Mouse (Mus musculus) limb, embryonic 12.5 days (tissue): ENCODE data around the gene Bcr. TPM values are rescaled to one million over a fixed set of nuclear protein-coding genes. Genes with fewer than 3 reads are reported as not detected.

ENCODE experiments used
- ATAC-seq: fragments of 200-750 bp; cut with Nextera tagmentation; 2 replicates; pipeline ENCODE4 v1.8.0; 2017; ENCODE audit warnings: low read depth, moderate TSS enrichment; ENCODE audit not compliant: insufficient number of reproducible peaks, insufficient read depth, low FRiP score, low TSS enrichment
- H3K27ac ChIP-seq: fragments of 300-500 bp; sonication (generic); 2 replicates; pipeline ENCODE4 v1.5.1; 2016; ENCODE audit warnings: mild to moderate bottlenecking, moderate library complexity
- H3K27me3 ChIP-seq: fragments of 300-500 bp; sonication (generic); 2 replicates; pipeline ENCODE4 v1.6.1; 2016; ENCODE audit warnings: mild to moderate bottlenecking, moderate library complexity
- H3K36me3 ChIP-seq: fragments of 300-500 bp; sonication (generic); 2 replicates; pipeline ENCODE4 v1.6.1; 2016; ENCODE audit warnings: mild to moderate bottlenecking, moderate library complexity
- H3K4me1 ChIP-seq: fragments of 300-500 bp; sonication (generic); replicated peaks from 2 replicates; pipeline ENCODE4 v1.6.1; 2016
- H3K4me2 ChIP-seq: fragments of 300-500 bp; sonication (generic); 2 replicates; pipeline ENCODE4 v1.6.1; 2016; ENCODE audit warnings: mild to moderate bottlenecking, moderate library complexity
- H3K4me3 ChIP-seq: fragments of 300-500 bp; sonication (generic); replicated peaks from 2 replicates; pipeline ENCODE4 v1.5.1; 2016; ENCODE audit warnings: mild to moderate bottlenecking
- H3K9ac ChIP-seq: fragments of 300-500 bp; sonication (generic); replicated peaks from 2 replicates; pipeline ENCODE4 v1.6.1; 2016; ENCODE audit warnings: mild to moderate bottlenecking, moderate library complexity
- H3K9me3 ChIP-seq: fragments of 300-500 bp; sonication (generic); 2 replicates; pipeline ENCODE4 v1.6.1; 2016; ENCODE audit warnings: mild to moderate bottlenecking, moderate library complexity
- WGBS: fragments of 180-500 bp; shearing (Covaris S2); methylation state at CpG from one replicate; pipeline ENCODE4 v1.1.7; 2016; 5-methylcytosine and 5-hydroxymethylcytosine counted together
- polyA plus RNA-seq: library from polyadenylated mRNA; unstranded; fragments of >200 nt; fragmentation: Nextera tagmentation; extraction: Ambion mirVana; gene quantifications from 2 replicates; pipeline ENCODE4 v1.2.1, GENCODE M21; 2016

Gene Bcr
- polyA plus RNA-seq, 1 experiment from 2014 or later: 9.9 TPM

DNA sequence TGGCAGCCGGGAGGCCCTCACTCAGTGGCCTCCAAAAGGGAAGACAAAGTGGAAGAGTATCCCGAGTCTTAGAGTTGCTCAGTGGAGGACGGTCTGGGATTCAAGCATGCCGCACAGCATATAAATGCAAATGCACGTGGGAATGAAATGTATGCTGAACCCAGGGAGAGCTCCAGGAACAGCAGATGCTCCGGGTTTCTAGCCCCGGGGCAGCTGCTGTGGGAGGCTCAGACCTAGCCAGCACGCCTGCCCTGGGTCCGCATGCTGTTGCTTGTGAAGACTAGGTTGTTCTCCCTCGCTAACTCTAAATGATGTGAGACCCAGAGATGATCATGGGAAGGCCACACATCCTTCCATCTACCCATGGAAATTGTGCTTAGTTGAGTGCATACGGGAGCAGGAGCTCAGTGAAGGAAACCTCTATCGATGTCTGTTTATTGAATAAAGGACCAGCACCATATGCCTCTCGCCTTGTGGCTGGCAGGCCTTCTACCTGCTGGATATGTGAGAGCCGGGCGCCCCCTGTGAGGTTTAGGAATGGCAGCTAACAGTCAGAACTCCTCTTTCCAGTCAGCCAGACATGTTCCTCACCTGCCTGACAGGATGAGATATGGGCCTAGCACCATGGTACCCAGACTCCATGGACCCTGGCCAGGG, 74.6 kb downstream of the Bcr start:
- 88% methylated on average over 15 of the region's 15 CpGs for WGBS
- H3K9me3 ChIP-seq: no peaks in the 10 kb centered on the region
- no peak overlapping the region for H3K4me3 ChIP-seq
- H3K4me1 ChIP-seq: no peaks in the 10 kb centered on the region
- H3K27me3 ChIP-seq: no peaks in the 10 kb centered on the region
- no peak overlapping the region for H3K4me2 ChIP-seq
- H3K27ac ChIP-seq: no peak overlapping the region
- ATAC-seq: no peak
- H3K9ac ChIP-seq: no peak overlapping the region
- peaks cover 92% of the 10 kb centered on the region for H3K36me3 ChIP-seq

DNA sequence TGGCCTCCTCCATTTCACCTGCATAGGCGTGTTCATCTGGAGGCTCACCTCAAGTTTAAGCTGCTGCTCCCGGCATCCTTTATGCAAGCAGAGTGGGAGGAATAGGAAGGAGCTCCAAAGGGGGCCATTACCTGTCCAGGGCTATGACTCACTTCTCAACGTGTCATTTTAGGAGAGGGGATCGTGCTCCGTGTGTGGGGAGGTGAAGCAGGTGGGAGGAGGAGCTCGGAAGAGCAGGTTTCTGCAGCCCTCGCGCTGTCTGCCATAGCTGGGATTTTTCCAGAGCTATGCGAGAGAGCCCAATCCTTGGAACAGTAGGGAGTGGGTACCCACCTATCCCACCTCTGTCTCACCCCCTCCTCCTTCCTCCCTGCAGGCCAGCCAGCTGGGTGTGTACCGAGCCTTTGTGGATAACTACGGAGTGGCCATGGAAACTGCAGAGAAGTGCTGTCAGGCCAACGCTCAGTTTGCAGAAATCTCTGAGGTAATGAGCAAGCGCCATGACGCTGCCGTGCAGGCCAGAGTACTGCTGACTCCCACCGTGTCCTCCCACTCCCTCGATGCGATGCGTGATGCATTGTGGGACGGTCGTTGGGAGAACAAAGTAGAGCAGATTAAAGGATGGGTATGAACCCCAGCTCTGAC, 75.2 kb downstream of the Bcr start:
- ATAC-seq: no peak
- Histone ChIP-seq H3K27ac (no peak overlapping the region), H3K4me3 (no peak overlapping the region), H3K36me3 (peaks cover 98% of the 10 kb centered on the region), H3K27me3 (no peaks in the 10 kb centered on the region), H3K4me2 (no peak overlapping the region), H3K9ac (no peak overlapping the region), H3K4me1 (no peaks in the 10 kb centered on the region), H3K9me3 (no peaks in the 10 kb centered on the region)
- WGBS: 90% methylated on average over 21 of the region's 21 CpGs

DNA sequence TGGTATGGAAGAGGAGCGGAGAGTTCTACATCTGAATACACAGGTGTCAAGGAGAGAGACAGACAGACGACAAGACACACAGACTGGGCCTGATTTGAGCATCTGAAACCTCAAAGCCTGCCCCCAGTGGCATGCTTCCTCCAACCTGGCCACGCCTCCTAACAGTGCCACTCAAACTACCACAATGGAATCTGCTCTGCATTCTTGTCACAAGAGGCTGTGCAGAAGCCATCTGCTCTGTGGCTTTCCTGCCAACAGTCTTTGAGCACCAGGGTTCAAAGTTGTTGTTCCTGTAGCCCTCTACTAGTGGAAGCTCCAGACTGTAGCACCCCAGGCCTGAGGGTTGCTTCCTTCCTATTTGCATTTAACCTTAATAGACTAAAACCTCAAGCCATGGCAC, 76.8 kb downstream of the Bcr start:
- no peaks in the 10 kb centered on the region for H3K4me1 ChIP-seq
- no peak for ATAC-seq
- WGBS: 74% methylated on average over 3 of the region's 3 CpGs
- H3K9me3 ChIP-seq: no peaks in the 10 kb centered on the region
- peaks cover 99% of the 10 kb centered on the region for H3K36me3 ChIP-seq
- no peaks in the 10 kb centered on the region for H3K27me3 ChIP-seq
- no peak overlapping the region for H3K4me2 ChIP-seq
- no peak overlapping the region for H3K9ac ChIP-seq
- H3K27ac ChIP-seq: no peak overlapping the region
- no peak overlapping the region for H3K4me3 ChIP-seq

DNA sequence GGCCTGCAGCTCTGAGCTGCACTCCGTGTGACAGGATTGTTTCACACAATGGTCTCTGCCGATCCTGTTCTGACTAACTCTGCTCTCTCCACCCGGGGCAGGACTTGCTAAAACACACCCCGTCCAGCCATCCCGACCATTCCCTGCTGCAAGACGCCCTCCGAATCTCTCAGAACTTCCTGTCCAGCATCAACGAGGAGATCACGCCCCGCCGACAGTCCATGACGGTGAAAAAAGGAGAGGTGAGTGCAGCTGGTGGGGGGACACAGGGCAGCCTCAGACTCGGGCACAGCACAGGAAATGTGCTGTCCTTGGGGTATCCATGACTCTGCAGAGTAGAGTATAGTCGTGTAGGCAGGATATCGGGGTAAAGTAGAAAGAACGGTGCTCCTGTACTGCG, 84.8 kb downstream of the Bcr start:
- no peak for ATAC-seq
- H3K27ac ChIP-seq: no peak overlapping the region
- no peak overlapping the region for H3K4me2 ChIP-seq
- H3K36me3 ChIP-seq: peaks cover 97% of the 10 kb centered on the region
- no peaks in the 10 kb centered on the region for H3K27me3 ChIP-seq
- H3K9me3 ChIP-seq: no peaks in the 10 kb centered on the region
- 84% methylated on average over 17 of the region's 17 CpGs for WGBS
- H3K4me1 ChIP-seq: no peaks in the 10 kb centered on the region
- H3K9ac ChIP-seq: no peak overlapping the region
- no peak overlapping the region for H3K4me3 ChIP-seq

DNA sequence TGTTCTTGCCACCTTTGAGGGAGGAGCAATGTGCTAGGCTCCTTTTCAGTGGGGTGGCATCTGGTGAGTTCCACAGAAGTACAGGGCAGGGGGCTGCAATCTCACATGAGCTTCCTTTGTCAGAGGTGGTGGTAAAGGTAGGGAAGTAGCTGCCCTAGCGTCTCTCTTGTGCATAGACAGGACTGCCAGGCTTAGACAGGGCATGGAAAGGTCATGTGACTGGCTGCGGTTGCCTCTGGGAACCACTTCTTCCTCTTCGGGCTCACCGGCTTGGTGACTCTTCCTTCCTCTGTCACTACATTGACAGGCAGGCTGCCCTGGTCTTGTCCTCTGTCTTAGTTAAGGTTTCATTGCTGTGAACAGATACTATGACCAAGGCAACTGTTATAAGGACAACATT, 85.6 kb downstream of the Bcr start:
- Histone ChIP-seq H3K36me3 (peaks cover 93% of the 10 kb centered on the region), H3K27me3 (no peaks in the 10 kb centered on the region), H3K27ac (no peak overlapping the region), H3K4me2 (no peak overlapping the region), H3K4me3 (no peak overlapping the region), H3K9ac (no peak overlapping the region), H3K4me1 (no peaks in the 10 kb centered on the region), H3K9me3 (no peaks in the 10 kb centered on the region)
- 92% methylated on average over 4 of the region's 4 CpGs for WGBS
- no peak for ATAC-seq

DNA sequence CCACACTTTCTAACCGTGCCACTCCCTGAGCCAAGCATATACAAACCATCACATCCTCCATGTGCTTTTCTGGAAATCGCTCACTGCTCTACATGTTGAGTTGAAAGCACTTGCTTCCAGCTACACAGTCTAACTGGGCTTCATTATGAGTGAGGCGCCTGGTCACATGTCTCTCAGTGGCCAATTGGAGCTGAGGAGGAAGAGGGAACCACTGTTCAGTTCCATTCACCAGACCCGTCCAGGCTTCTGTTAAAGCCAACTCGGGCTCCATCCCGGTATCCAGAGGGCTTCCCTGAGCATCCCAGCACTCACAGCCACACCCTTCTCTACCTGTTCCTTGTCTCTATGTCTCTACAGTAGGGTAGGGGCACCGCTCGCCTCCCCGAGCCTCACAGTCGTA, 86.2 kb downstream of the Bcr start:
- no peaks in the 10 kb centered on the region for H3K4me1 ChIP-seq
- H3K36me3 ChIP-seq: peaks cover 89% of the 10 kb centered on the region
- no peak overlapping the region for H3K27ac ChIP-seq
- no peaks in the 10 kb centered on the region for H3K27me3 ChIP-seq
- no peak for ATAC-seq
- no peak overlapping the region for H3K4me2 ChIP-seq
- no peak overlapping the region for H3K4me3 ChIP-seq
- WGBS: 89% methylated on average over 10 of the region's 10 CpGs
- no peak overlapping the region for H3K9ac ChIP-seq
- H3K9me3 ChIP-seq: no peaks in the 10 kb centered on the region

DNA sequence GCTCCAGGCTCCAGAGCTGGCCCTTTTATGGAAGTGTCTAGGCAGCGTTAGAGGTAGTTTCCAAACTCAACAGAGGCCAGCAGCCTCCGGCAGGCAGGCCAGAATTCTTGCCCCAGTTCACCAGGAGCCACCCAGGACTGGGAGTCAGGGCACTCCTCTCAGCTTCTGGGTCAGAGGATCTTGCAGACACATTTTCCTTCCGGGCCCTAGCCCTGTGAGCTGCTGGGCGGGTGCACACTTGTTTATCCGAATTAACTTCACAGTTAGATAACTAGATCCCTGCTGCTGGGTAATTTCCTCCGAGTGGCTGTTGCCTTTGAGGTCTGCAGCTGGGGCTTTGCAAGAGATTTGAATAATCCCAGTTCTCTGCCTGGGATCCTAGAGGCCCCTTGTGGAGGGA, 87.9 kb downstream of the Bcr start:
- 27% methylated on average over 6 of the region's 6 CpGs for WGBS
- no peaks in the 10 kb centered on the region for H3K4me1 ChIP-seq
- H3K9me3 ChIP-seq: no peaks in the 10 kb centered on the region
- H3K36me3 ChIP-seq: peaks cover 86% of the 10 kb centered on the region
- no peak overlapping the region for H3K27ac ChIP-seq
- H3K4me3 ChIP-seq: no peak overlapping the region
- no peak overlapping the region for H3K9ac ChIP-seq
- H3K27me3 ChIP-seq: no peaks in the 10 kb centered on the region
- no peak overlapping the region for H3K4me2 ChIP-seq
- no peak for ATAC-seq

DNA sequence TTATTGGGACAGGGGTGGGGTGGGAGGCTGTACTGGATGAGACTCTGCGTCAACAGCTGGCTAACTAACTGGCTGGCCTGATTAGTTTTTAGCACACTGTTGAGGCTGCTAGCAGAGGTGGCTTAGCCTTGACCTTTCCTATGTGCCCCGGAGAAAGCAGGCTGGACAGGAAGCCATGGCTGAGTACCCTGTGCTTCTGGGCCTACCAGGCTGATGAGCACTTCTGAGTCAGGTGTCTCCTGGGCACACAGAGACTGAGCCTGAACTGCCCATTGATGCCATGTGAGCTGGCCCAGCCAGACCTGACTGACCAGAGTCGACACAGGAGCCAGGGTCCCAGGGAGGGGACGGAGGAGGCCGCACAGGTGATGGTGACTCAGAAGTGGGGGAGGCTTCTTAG, 90.0 kb downstream of the Bcr start:
- H3K9me3 ChIP-seq: no peaks in the 10 kb centered on the region
- no peak overlapping the region for H3K4me2 ChIP-seq
- no peak for ATAC-seq
- WGBS: 86% methylated on average over 5 of the region's 5 CpGs
- H3K4me1 ChIP-seq: no peaks in the 10 kb centered on the region
- H3K27ac ChIP-seq: no peak overlapping the region
- no peak overlapping the region for H3K9ac ChIP-seq
- no peak overlapping the region for H3K4me3 ChIP-seq
- no peaks in the 10 kb centered on the region for H3K27me3 ChIP-seq
- peaks cover 85% of the 10 kb centered on the region for H3K36me3 ChIP-seq

DNA sequence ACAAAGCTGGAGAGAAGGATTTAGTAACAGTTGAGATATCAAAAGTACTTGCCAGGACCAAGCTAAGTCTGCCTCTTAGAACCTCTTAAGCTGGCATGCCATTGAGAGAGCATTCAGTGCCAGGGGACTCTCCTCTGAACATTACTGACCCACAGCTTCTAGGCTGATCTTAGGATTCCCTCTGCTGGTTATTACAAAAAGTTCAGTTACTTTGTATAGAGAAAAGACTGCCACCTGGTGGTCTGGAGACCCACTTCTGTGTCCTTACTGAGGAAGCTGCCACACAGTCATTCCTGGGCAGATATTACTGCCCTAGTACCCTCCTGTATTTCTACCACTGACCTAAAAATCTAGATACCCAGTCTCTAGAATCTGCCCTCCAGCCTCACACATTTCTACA, 90.9 kb downstream of the Bcr start:
- Histone ChIP-seq H3K4me1 (no peaks in the 10 kb centered on the region), H3K9me3 (no peaks in the 10 kb centered on the region), H3K27ac (no peak overlapping the region), H3K36me3 (peaks cover 85% of the 10 kb centered on the region), H3K4me2 (no peak overlapping the region), H3K27me3 (no peaks in the 10 kb centered on the region), H3K4me3 (no peak overlapping the region), H3K9ac (no peak overlapping the region)
- no peak for ATAC-seq

DNA sequence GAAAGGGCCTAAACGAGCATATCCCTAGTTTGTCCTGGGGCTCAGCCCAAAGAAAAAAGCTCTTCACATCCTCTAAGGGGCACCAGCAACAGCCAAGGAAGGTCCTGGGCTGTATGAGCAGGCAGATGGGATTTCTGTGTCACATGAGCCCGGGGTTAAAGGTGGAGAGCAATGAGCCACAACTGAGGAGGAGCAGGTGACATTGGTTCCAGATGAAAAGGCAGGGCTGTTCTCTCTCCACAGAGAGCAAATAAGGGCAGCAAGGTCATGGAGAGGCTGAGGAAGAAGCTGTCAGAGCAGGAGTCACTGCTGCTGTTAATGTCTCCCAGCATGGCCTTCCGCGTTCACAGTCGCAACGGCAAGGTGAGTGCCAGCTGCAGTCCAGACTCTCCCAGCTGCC, 96.4 kb downstream of the Bcr start:
- no peaks in the 10 kb centered on the region for H3K27me3 ChIP-seq
- no peak for ATAC-seq
- WGBS: 65% methylated on average over 6 of the region's 6 CpGs

DNA sequence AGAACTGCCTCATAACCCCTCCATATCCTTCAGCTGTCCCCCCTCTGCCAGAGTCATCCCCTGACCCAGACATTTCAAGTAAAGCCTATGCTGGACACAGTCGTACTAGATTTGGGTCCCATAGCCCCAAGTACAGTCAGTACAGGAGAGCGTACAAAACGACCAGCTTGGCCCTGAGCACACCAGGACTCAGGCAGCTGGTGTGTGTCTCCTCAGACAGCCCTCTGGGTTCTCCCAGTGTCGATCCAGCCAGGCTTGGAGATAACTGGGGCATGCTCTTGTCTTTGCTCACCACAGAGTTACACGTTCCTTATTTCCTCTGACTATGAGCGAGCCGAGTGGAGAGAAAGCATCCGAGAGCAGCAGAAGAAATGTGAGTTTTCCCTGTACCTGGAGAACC, 97.3 kb downstream of the Bcr start:
- Histone ChIP-seq H3K4me2 (no peak overlapping the region), H3K4me3 (no peak overlapping the region), H3K36me3 (peaks cover 93% of the 10 kb centered on the region), H3K9me3 (no peaks in the 10 kb centered on the region), H3K27ac (no peak overlapping the region), H3K27me3 (no peaks in the 10 kb centered on the region), H3K4me1 (no peaks in the 10 kb centered on the region), H3K9ac (no peak overlapping the region)
- WGBS: 88% methylated on average over 8 of the region's 8 CpGs
- ATAC-seq: no peak

More for the DNA sequence above, 96.4 kb downstream of the Bcr start:
- Histone ChIP-seq H3K9ac (no peak overlapping the region), H3K4me3 (no peak overlapping the region), H3K36me3 (peaks cover 93% of the 10 kb centered on the region), H3K4me2 (no peak overlapping the region), H3K27ac (no peak overlapping the region), H3K4me1 (no peaks in the 10 kb centered on the region), H3K9me3 (no peaks in the 10 kb centered on the region)

DNA sequence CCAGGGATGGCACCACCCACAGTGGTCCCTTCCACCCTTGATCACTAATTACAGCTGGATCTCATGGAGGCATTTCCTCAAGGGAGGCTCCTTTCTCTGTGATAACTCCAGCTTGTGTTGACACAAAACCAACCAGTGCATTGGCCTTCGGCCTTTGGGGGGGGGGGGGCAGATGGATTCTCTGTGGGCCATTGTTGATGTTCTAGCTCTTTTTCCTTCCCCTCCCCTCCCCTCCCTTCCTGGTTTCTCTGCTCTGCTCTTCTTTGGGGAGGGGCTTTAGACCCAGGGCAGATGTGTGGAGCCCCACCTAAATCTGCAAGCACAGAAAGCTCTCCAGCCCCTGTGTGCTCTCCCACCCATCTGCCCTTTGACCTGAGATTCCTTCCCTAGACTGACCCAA, 98.0 kb downstream of the Bcr start:
- Histone ChIP-seq H3K9ac (no peak overlapping the region), H3K4me1 (no peaks in the 10 kb centered on the region), H3K4me3 (no peak overlapping the region), H3K27me3 (no peaks in the 10 kb centered on the region), H3K27ac (no peak overlapping the region), H3K36me3 (peaks cover 97% of the 10 kb centered on the region), H3K4me2 (no peak overlapping the region), H3K9me3 (no peaks in the 10 kb centered on the region)
- WGBS: 93% methylated on average over 1 of the region's 1 CpGs
- no peak for ATAC-seq
